ENCODE assay signal across 14 mouse cellular contexts in the genomic region with DNA sequence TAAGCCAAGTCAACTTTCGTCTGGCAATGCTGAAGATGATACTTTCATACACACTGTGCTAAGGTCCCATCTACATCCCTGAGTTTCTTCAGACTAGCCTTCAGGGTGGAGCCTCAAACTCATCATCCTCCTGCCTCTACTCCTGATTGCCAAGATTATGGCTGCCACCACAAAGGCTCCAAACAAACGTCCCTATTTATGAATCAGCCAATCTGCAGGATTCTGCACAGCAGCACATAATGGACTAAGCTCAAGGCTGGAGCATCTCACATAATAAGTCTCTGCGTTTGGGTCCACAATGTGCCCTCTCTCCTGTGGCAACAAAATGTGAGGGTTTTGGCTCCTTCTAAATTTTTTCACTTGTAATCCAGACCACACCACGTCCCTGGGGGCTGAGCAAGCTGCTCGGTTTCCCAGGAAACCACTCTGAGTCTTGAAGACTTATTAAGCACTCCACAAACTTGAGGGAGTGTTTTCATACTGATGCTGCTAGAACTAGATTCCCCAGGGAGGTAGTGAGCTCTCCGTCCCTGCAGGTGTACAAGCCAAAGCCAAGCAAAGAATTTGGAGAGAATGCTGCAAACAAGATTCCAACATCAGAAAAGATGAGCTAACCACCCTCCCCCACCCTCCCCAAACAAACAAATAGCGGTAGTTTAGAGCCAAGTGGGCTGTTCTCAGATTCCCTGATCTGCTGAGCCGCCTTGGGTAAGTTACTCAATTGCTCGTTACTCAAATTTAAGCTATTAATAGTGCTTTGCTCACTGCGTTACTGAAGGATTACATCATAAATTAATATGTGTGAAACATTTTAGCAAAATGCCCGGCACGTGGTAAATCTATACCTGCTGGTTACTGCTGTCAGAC. TPM values are rescaled to one million over a fixed set of nuclear protein-coding genes. Genes with fewer than 3 reads are reported as not detected.
DNase-seq lines count a peak whose midpoint lies in the region; ATAC-seq lines count a peak whose summit lies in the region.
"Had no signal": no experiment of that assay in that cellular context is flagged by ENCODE, and none has a peak within 500 bp of the region (broad histone marks: within the 10 kb centered on the region; RNA-seq: fewer than 3 reads in every experiment).

No protein-coding gene starts in this region.

- WGBS in forebrain, embryonic 16.5 days = 34% methylated on average over 12 of the region's 12 CpGs
- 45% methylated on average over 12 of the region's 12 CpGs for WGBS in forebrain, embryonic 14.5 days

- no peak for DNase-seq in forebrain, embryonic 14.5 days (ENCODE audit: low spot score)
- DNase-seq in lung, postnatal 36 days = peak; percentile 49
- DNase-seq in lung, postnatal 4 days = no peak
- DNase-seq in gastrocnemius, postnatal 36 days = peak; percentile 42 to 56
- DNase-seq in skeletal muscle tissue, adult 2 months (ENCODE audit: low read depth, low spot score) = peak; percentile 90
- no peak for DNase-seq in cerebellum, adult 18-20 months
- DNase-seq in cerebellum, postnatal 14 days = no peak
- DNase-seq: B cell, adult 2 months had no signal

- H3K27ac ChIP-seq in forebrain, embryonic 16.5 days (ENCODE audit: low read length) = no peak overlapping the region
- H3K27ac ChIP-seq in forebrain, embryonic 14.5 days (ENCODE audit: low read depth, low read length) = no peak overlapping the region
- H3K27ac ChIP-seq: heart, adult 2 months; kidney, embryonic 15.5 days had no signal

- no peaks in the 10 kb centered on the region; the same call in 1 of the 2 replicates for H3K4me1 ChIP-seq in forebrain, embryonic 16.5 days (replicated peaks; ENCODE audit: control insufficient read depth, insufficient read depth, low read length)
- no peaks in the 10 kb centered on the region for H3K4me1 ChIP-seq in forebrain, embryonic 14.5 days (ENCODE audit: control insufficient read depth, insufficient read depth, low read length)

- peak; percentile 35; the same call in 1 of the 2 replicates for ATAC-seq in forebrain, embryonic 16.5 days
- ATAC-seq in forebrain, embryonic 14.5 days = no peak

- H3K36me3 ChIP-seq in forebrain, embryonic 16.5 days (ENCODE audit: control insufficient read depth, insufficient read depth) = no peaks in the 10 kb centered on the region
- H3K36me3 ChIP-seq in forebrain, embryonic 14.5 days (ENCODE audit: control insufficient read depth, insufficient read depth, low read length) = no peaks in the 10 kb centered on the region
- H3K36me3 ChIP-seq: kidney, embryonic 15.5 days had no signal

- H3K4me3 ChIP-seq in forebrain, embryonic 16.5 days (replicated peaks; ENCODE audit: low read length) = no peak overlapping the region
- H3K4me3 ChIP-seq in forebrain, embryonic 14.5 days (ENCODE audit: low read depth, low read length) = no peak overlapping the region
- H3K4me3 ChIP-seq: heart, adult 2 months; kidney, embryonic 15.5 days had no signal

- intact Hi-C loops in gastrocnemius, postnatal 36 days (cut with DNase I) = no loop called here

- no peak overlapping the region for H3K4me2 ChIP-seq in forebrain, embryonic 16.5 days (ENCODE audit: low read length)
- H3K4me2 ChIP-seq in forebrain, embryonic 14.5 days (ENCODE audit: low read length) = no peak overlapping the region
- H3K4me2 ChIP-seq: kidney, embryonic 15.5 days had no signal

- H3K9me3 ChIP-seq in forebrain, embryonic 16.5 days (ENCODE audit: control insufficient read depth, low read length) = no peaks in the 10 kb centered on the region
- H3K9me3 ChIP-seq in forebrain, embryonic 14.5 days (replicated peaks; ENCODE audit: control insufficient read depth, low read length) = no peaks in the 10 kb centered on the region
- H3K9me3 ChIP-seq: kidney, embryonic 15.5 days had no signal

- H3K27me3 ChIP-seq in forebrain, embryonic 16.5 days (replicated peaks; ENCODE audit: control insufficient read depth, insufficient read depth, low read length) = no peaks in the 10 kb centered on the region
- no peaks in the 10 kb centered on the region for H3K27me3 ChIP-seq in forebrain, embryonic 14.5 days (replicated peaks; ENCODE audit: control insufficient read depth, insufficient read depth, low read length)
- H3K27me3 ChIP-seq: kidney, embryonic 15.5 days had no signal

- no peak overlapping the region for H3K9ac ChIP-seq in forebrain, embryonic 16.5 days (replicated peaks; ENCODE audit: low read depth, low read length)
- no peak overlapping the region for H3K9ac ChIP-seq in forebrain, embryonic 14.5 days (ENCODE audit: low read length)
- H3K9ac ChIP-seq: kidney, embryonic 15.5 days had no signal

RNA-seq across cellular contexts. Expression of a gene that starts 21.8 kb away (rescaled TPM):
- polyA plus RNA-seq in forebrain, embryonic 16.5 days (2015; fragmentation: Nextera tagmentation; extraction: Ambion mirVana) = not detected in 2 replicates
- polyA plus RNA-seq in forebrain, embryonic 14.5 days (2014; fragmentation: Nextera tagmentation; extraction: Ambion mirVana) = not detected in 2 replicates
- total RNA-seq in gastrocnemius, postnatal 36 days (2021) = not detected
- total RNA-seq: liver, adult 2 months; MEL had no signal
- polyA plus RNA-seq: heart, adult 2 months; liver, adult 2 months; lung, embryonic 16.5 days had no signal

RNA-seq across cellular contexts. Expression of a gene that starts 34.4 kb away (rescaled TPM):
- polyA plus RNA-seq in forebrain, embryonic 16.5 days (2015; fragmentation: Nextera tagmentation; extraction: Ambion mirVana) = 30.2 and 34.8 TPM in 2 replicates
- polyA plus RNA-seq in forebrain, embryonic 14.5 days (2014; fragmentation: Nextera tagmentation; extraction: Ambion mirVana) = 24.8 and 31.0 TPM in 2 replicates
- 1 to 10 TPM; 5.9 to 6.5 TPM for total RNA-seq in gastrocnemius, postnatal 36 days (2021)
- total RNA-seq: MEL had no signal

Comparison
In these comparisons a context has a peak if more than half of its experiments do, and no peak if none do; other contexts are left out.
1. DNase-seq: peak in lung, postnatal 36 days (single experiment), gastrocnemius, postnatal 36 days (2 of 2) and skeletal muscle tissue, adult 2 months (single experiment); none in forebrain, embryonic 14.5 days (single experiment), lung, postnatal 4 days (0 of 2), cerebellum, adult 18-20 months (0 of 2) and cerebellum, postnatal 14 days (0 of 2).